Mouse (Mus musculus) adrenal gland, adult (tissue): Measurements from ENCODE around the gene Erbb4.

Experiments used
- DNase-seq, 2 experiments: peaks; one replicate each; pipeline ENCODE4 v3.0.0; 2022 to 2023; ENCODE audit warnings: low spot score in 1 of 2; ENCODE audit not compliant: inconsistent age in 2 of 2

Erbb4 gene

DNA sequence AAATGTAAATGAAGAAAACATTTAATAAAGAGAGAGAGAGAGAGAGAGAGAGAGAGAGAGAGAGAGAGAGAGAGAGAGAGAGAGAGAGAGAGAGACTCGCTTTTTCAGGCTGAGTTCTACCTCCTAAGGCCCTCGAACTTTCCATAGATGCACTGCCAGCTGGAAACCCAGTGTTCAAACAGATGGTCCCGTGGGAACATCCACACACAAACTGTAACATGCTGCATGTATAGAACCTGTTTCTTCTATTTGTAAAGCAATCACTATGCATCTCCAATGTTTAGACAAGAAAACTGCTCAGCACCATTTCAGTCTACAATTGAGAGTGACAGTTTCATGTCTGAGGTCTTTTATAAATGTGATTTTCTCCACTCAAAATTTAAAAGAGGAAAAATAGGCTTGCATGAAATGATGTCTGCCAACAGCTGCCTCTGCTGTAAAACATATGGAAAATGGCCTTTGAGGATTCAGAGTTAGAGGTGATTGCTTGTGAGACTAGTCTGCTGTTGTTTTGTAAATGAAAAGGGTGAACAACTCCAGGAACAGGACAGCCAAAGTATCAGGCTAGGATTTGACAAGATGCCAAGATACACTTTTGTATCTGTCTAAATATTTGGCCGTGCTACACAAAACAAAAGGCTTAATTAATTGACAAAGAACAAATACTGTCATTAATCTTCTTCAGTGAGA is 533.9 kb downstream of the Erbb4 start:
- no peak for DNase-seq

DNA sequence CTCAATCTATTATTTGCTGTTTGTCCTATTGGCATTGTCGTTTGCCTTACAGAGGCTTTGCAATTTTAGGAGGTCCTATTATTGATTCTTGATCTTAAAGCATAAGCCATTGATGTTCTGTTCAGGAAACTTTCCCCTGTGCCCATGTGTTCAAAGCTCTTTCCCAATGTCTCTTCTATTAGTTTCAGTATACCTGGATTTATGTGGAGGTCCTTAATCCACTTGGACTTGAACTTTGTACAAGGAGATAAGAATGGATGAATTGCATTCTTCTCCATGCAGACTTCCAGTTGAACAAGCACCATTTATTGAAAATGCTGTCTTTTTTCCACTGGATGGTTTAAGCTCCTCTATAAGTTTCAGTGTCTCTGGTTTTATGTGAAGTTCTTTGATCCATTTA is 536.9 kb downstream of the Erbb4 start:
- no peak for DNase-seq

DNA sequence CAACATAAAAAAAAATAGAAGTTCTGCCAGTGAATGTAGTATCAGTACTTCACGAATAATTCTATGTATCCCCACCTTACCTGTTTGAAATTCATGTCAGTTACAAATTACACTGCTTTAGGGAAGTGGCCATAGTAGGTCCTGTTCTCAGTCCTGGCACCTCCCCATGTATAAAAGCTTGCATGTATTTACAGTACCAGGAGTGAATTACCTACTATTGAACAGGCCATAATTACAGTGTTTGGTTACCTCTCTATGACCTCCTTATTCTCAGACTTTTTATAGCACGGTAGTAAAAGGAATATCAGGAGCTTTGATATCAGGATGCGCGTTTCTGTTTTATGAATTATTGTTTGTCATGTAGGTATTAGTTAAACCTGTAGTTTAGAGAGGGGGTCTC is 564.9 kb downstream of the Erbb4 start:
- no peak for DNase-seq

DNA sequence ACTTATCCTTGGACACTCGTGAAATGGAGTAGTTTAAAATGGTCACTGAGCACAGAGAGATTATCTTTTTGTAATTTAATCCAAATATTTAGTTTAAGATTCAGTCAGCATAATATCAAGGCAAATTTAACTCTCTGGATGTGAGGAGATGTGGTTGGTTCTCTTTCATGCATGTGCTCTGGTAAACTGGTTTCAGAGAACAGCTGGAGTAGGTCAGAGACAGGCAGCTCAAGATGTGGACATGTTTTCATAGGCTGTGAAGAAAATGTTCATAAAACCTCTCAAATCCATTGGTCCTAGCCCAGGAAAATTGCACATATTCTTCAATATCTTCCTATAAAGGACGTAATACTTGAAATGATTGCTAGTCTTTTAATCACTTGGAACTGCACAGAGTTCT is 590.0 kb downstream of the Erbb4 start:
- no peak for DNase-seq

DNA sequence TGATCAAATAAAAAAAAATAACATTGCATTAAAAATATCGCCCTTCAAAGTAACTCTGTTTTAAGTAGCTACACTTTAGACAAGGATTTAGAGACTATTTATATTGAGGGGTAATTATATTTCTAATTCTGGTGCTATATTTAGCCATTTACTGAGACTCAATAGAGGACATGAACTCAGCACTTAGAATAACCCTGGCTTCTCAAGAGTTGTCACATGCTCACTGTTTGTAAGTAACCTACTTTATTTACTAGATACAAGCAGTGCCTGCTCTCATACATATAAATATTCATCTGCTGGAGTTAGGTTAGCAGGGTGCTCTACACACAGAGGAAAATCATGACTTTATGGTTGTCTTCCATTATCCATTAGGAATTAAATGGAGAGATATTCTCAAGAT is 604.0 kb downstream of the Erbb4 start:
- DNase-seq = no peak

DNA sequence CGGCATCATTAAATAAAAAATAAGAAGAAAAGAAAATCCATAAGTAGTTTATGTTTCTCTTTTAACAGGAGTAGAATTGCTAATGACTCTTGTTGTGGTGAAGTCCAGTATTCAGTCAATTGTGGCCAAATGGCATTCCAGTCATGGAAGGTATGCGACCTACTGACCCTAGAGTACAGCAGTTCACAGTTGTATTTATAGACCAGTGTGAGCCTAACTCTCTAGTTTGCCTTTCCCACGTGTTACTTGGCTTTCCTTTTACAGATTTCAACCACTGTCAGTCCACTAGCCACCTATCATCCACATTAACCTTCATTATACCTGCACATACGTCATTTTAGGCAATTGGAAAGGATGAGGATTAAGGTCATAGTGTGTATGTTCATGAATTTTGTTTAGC is 606.3 kb downstream of the Erbb4 start:
- DNase-seq = no peak

DNA sequence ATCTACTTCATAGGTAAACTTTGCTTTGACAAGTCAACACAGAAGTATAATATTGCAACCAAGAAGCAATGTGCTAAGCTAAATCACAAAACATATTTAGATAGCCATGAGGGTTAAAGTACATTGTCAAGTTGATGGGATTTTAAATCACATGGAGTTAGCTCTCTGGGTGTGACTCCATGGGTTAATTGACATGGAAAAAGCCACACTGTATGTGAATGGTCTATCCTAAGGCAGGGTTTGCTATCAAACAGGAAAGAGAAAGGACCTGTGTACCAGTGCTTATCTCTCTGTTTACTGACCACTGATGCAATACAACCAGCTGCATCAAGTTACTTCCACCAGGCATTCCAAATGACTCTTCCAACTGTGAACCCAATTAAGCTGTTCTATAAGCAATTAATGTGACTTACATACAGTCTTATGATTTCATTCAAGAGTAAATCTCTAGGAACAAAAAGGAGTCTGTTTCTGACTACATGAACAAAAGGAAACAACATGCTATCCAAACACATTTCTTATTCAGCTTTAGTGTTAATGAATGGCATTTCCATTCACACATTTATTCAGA is 641.4 kb downstream of the Erbb4 start:
- no peak for DNase-seq

DNA sequence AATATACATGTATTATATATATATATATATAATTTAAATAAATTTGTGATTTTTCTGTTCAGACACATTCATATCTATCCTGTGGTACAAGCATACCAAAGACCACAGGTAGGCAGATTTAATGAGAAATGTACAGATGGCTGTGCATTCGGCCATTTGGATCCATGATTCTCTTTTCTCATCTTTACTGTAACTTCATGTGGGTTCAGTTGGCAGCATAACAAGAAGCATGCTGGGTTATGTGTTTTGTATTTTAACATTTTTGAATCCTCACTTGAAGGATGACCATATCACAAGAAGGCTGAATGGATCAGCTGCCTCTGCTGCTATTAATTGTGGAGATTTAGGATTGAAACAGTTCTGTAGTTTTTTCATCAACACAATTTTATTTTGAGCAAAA is 656.6 kb downstream of the Erbb4 start:
- no peak for DNase-seq

DNA sequence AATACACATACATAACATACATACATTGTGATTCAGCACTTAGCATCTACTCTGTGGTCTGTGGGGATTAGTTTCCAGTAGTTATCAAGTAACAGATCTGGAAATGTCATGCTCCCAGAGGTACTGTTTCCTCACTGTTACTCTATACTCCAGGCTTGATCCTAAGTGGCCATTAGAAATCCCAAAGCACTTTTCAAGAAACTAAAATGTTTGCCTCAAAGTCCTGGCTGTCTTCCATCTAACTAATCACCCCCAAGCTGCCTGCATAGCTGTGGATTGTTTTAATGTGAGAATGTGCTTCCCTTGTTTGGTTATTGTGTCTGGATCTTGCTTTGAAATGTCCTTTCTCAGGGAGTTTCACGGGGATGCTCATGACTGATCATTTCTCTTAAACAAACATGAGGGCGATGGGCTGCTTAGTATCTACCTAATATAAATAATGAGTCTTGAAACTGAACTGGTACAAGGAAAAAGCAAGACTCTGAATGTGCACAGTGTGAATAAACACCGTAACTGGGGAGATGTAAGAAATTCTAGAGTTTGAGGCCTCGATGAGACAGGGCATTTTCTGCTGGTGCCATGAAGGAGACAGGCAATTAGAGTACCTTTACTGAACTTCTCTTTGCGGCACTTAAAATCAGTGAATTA is 683.4 kb downstream of the Erbb4 start:
- no peak for DNase-seq

DNA sequence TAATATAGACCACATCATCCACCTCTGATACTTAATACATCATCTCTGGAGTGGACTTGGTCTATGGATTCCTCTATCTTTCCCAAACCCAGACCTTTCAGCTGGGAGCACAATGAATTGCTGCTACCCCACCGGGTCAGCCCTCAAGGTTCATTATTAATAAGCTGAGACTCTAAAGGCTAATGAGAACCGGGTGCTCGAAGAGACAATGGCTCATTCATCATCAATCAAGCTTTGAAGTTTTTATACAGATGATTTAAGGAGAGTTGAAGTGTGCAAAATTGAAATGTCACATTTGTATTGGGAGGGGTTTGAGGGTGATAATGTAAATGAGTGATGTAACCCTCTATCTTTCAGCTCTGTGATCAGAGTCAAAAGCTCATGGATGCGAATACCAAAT is 706.7 kb downstream of the Erbb4 start:
- no peak for DNase-seq

DNA sequence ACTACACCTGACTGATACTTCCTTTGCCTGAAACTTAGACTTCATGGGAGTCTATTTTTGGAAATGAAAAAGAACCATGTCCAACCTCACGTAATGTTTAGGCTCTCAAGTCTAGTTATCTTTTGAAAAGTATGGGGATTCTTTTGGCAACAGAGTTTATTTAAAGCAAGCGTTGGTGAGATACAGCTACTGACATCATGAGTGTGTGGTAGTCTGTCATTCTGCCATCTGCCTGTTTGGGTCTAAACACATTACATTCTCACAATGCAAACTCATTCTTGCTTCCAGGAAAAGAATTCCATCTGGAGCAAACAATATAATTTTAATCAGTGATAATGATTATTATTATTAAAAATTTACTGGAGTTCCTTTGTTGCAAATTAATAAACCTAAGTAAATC is 736.3 kb downstream of the Erbb4 start:
- no peak for DNase-seq

DNA sequence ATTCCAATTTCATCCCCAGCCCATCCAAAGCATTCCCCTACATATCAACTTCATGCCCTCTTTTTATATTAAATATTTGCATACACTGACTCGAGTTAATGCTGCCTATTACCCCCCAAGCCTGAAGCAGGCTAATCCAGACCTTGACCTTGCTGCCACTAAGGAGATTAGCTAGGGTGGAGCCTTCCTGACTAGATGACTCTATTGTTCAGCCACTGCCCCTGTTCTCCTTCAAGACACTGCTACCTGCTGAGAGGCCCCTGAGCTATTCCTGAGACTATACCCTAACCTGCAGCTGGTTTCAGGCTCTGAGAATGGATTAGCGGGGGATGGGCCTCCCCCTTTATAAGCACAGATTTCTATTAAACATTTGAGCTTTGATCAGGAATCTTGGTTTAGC is 774.1 kb downstream of the Erbb4 start:
- DNase-seq = no peak

DNA sequence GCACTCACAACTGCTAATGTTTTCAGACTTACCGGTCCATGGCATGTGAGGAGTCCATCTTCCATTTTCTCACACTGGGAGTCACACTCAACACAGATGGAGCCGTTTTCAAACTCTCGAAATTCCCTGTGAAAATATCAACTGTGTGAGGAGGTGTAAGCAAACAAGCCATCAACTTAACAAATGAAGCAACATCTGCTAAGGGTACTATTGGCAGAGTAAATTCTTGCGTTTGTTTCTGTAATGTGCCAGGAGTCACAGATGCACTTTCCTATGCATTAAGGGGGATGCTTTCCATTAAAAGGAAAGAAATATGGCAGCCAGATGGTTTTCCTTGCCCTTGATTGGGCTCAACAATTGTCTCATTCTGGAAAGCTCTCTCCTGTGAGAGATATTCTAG is 802.0 kb downstream of the Erbb4 start:
- DNase-seq = no peak

DNA sequence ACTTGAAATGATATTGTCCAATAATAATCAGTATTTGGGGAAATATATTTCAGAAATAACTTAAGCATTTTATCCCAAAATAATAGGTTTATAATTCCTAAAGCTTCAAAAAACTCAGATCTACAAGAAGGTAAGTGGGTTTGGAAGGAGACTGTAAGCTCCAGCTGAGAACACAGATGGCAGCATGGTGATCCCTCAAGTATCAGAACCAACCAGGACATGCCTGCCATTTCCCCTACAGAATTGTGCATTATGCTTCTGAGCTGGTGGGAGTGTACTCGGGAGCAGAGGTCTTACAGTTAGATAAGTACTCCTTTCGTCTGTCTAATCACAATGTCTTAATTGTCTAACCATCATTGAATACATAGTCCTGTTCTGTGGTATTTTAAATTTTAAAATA is 823.4 kb downstream of the Erbb4 start:
- DNase-seq = no peak

DNA sequence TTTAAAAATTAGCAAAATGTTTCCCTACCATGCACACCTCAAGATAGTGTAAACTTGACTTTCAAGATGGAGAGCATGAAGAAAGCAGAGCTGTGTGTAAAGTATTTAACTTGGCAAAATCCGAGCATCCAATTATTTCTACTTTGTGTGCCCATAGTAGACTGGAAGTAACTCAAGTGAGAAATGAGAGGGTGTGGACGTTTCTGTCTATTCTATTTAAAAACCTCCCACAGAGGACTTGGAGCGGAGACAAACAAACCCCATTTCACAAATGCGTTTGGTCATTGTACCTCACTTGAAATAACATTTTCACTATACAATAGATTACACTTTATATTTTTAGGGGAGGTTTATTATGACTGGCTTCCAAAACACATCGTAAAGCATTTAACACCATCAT is 832.0 kb downstream of the Erbb4 start:
- DNase-seq = no peak

DNA sequence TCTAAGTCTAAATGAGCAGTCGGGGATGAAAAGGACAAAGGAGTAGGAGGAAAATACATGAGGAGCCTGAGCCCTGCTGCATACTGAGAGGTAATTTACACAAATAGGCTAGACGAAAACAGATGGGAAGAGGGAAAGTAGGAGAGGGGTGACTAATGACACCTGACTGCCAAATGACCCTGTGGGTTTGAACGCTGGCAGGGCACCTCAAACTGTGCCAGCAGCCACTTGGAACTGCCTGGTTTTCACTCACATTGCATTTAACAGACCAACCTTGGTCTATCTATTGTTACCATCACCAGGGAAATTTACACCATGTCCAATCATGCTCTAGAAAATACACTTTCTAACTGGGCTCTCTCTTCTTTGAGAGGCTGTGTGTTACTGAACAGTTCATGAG is 929.3 kb downstream of the Erbb4 start:
- no peak for DNase-seq

DNA sequence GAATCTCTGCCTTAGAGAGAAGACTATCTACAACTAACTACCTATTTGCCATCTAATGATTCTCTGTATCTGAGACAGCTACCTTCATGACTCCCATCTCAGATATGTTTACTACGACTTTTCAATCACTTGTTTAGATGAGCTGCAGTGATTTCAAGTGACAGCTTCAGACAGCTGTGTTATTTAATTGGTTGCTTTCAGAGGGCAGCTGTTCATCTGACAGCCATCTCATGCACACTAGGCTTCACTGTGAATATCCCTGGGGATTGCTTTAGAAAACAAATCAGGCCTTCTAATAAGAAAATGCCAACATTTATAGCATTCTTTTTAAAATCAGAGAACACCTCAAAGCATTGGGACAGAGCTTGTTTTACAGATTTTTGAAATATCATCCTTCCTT is 952.6 kb downstream of the Erbb4 start:
- DNase-seq = no peak

DNA sequence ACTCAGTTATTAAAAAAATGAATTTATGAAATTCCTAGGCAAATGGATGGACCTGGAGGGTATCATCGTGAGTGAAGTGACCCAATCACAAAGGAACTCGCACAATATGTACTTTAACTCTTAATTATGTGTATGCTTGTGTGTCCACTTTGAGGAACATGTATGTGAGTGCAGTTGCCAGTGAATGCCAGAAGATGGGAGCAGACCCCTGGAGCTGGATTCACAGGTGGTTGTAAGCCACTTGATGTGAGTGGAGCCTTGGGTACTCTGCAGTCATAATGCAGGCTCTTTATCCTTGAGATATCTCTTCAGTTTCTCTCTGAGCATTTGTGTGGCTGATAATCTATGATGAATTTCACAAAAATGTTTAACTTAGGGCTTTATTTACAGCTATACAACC is 957.3 kb downstream of the Erbb4 start:
- no peak for DNase-seq

DNA sequence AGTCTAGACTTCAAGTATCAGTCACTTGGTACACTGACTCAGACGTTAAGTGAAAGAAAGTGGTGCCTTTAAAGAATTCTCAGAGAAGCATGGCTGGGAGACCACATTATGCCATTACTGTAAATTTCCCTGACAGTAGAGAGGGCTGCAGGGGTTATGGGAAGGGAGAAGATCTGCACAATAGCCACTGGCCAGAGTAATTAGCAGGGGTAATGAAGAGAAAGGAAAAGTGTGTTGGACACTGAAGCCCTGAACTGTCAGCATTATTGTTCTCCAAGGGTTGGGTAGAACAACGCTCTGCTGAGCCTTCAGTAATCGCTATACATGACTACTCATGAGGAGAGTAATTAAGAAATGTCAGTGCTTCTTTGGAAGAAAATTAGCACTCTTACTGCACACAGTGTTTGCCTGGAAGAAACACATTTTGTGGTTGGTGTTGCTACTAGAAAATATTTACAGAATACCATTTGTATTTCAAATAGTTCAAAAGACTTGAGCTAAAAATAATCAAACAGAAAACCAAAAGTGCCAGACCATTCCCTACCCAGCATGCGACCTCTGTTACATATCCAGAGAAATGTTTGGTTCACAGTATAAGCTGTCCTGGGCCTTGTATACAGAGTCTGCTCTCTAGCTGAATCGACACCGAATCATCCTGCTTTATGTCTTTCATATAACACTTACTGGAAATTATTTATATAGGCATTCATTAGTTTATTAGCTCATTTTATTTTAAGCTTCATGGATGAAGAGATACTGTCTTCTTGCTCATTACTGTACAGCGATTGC is 965.1 kb downstream of the Erbb4 start:
- DNase-seq = no peak

DNA sequence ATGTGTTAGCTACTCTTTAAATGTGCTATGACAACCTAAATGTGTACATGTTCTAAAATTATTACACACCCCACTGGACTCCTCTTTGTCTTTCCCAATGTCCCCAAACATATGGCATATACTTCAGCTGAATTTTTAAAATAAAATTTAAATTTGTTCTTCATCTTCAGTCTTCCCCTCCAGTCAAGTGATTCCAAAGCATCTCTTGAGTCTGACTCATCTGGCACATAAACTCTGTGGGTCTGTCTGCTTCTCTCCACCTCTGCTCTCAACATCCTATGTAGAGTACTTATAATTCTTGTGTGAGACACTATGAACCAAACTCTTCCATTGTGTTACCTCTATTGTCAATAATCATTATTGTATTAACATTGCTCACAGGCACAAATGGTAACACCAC is 972.9 kb downstream of the Erbb4 start:
- no peak for DNase-seq

DNA sequence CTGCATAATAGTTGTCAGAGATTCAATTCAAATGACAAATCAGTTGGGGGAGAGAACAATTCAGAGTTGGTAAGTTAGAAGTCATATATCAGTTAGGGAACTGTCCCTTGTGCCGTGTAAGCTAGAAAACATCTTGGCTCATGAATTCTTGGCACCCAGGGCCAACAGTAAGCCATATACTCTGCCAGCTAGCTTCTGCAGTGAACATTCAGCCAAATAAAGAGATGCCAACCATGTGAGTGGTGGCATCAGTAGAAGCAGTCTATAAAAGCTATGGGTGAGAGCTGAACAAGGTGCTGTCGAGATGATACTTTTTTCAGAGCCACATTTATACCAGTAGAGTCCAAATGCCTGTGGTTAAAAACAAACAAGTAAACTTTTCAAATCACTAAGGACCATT is 973.4 kb downstream of the Erbb4 start:
- DNase-seq = no peak

DNA sequence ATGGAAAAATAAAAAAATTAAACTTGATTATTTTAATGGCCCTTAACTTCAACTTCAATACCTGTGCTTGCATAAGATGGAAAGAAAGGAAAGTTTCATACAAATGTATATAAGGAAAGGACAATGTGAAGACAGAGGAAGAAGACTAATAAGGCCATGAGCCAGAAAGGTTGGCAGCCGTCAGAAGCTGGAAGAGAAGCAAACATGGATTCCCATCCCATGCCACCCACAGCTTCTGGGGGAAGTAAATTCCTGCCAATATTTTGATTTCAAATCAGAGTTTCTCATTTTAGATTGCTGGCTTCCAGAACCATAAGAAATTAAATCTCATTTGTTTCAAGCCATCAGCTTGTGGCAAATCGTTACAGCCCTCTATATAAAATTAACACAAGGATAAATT is 984.3 kb downstream of the Erbb4 start:
- DNase-seq = no peak
